Mouse (Mus musculus): ENCODE data around the gene 6030452D12Rik. TPM values are rescaled to one million over a fixed set of nuclear protein-coding genes. Genes with fewer than 3 reads are reported as not detected.
A peak's percentile ranks its signal among the peaks of the same experiment; 100 is the strongest.

The 6030452D12Rik gene
- total RNA-seq (2021), result not detected
- long read RNA-seq, experiment 1, result 0 reads
- long read RNA-seq, experiment 2, result 0 reads

- no peak for DNase-seq (ENCODE audit: low spot score in 2 of 2)
Observed at GRCm38 (mm10) chr8:106500018-106500685, at the start of gene 6030452D12Rik. Gene 6030452D12Rik (plus strand): TSS chr8:106500522.

- DNase-seq (ENCODE audit: low spot score in 2 of 2), result no peak
Observed at GRCm38 (mm10) chr8:106451301-106452085, 48.8 kb upstream of the 6030452D12Rik start.

- DNase-seq (ENCODE audit: low spot score in 2 of 2), result no peak
Observed at GRCm38 (mm10) chr8:106452701-106453481, 47.4 kb upstream of the 6030452D12Rik start.

GRCm38 (mm10) chr8:106454036-106454435, 46.3 kb upstream of the 6030452D12Rik start:
- no peak for DNase-seq (ENCODE audit: low spot score in 2 of 2)

GRCm38 (mm10) chr8:106462131-106462530, 38.2 kb upstream of the 6030452D12Rik start:
- no peak for DNase-seq (ENCODE audit: low spot score in 2 of 2)

GRCm38 (mm10) chr8:106463795-106464194, 36.5 kb upstream of the 6030452D12Rik start:
- DNase-seq (ENCODE audit: low spot score in 2 of 2), result no peak

GRCm38 (mm10) chr8:106469485-106469884, 30.8 kb upstream of the 6030452D12Rik start:
- DNase-seq (ENCODE audit: low spot score in 2 of 2), result no peak

DNA sequence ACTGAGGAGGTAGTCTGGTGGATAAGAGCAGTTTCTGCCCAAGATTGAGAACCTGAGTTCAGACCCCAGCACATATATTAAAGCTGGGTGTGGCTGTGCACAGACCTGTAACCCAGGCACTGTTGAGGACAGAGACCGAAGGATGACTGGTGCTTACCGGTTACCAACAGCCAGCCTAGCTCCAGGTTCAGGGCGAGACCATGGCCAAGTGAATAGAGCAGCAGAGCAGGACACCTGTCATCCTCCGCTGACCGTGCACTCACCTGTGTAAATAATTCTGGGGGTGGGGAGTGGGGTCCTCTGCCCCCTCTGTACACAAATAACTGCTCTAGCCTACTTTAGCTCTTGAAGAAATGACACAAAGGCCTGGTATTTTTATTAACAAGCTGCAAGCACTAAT, 26.3 kb upstream of the 6030452D12Rik start:
- DNase-seq (ENCODE audit: low spot score in 2 of 2), result no peak

DNA sequence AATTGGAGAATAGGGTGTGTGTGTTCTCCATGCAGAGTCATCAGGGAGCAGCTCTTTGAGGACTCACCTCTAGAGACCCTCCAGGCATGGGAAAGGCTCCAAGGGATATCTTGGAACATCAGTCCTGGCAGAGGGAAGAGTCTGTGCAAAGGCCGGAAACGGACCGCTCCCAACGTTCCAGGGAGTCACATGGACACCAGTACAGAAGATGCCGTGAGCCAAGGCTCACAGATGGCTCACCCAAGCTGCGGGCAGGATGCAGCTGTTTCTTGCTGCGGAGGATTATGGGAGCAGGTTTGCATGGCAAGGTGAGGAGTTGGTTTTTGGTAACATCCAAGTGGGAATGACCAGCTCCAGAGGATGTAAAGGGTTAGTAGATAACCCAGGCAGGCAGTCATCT, 3.9 kb downstream of the 6030452D12Rik start:
- peak; percentile 12 to 14 for DNase-seq (ENCODE audit: low spot score in 2 of 2)

DNA sequence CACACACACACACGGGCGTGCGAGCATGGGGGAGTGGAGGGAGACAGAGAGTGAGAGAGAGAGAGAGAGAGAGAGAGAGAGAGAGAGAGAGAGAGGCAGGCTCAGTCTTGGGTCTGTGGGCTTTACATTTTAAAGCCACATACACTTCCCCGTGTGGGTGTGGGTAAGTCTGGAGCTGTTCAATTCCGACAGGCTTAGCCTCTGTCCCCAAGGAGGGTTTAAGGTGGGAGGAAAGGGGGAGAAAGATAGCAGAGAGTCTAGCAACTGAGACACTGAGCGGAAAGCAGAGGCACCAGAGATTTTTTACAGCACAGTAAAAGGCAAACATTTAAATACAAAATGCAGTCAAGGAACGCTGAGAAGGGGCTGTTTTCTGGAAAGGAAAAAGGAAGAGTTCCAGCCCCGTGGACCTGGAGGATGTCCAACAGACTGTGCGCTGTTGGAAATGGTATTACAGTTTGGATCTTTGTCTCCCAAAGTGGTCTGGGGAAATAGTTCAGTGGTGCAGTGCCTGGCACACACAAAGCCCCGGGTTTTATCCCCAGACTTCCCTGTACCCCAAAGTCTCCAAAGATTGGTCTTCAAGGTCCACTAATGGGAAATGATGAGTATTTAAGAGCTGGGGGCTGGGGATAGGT, 5.1 kb downstream of the 6030452D12Rik start:
- DNase-seq (ENCODE audit: low spot score in 2 of 2), result no peak

DNA sequence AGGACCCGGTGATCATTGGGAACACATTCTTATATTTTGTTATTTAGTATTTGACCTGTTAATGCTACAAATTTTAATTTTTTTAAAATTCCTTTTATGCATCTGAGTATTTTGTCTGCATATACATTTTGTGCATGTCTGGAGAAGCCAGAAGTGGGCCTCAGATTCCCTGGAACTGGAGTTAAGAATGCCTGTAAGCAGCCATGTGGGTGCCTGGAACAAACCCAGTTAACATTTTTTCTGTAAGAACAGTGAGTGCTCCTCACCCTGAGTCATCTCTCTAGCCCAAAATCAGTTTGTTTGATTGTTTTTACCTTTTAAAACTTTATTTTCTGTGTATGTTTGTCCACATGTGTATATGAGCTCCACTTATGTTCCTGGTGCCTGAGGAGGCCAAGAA, 5.8 kb downstream of the 6030452D12Rik start:
- no peak for DNase-seq (ENCODE audit: low spot score in 2 of 2)

- DNase-seq (ENCODE audit: low spot score in 2 of 2), result peak in 1 of 2 experiments; percentile 43
Observed at GRCm38 (mm10) chr8:106507761-106508331, 7.5 kb downstream of the 6030452D12Rik start.

GRCm38 (mm10) chr8:106508456-106508855, 8.1 kb downstream of the 6030452D12Rik start:
- no peak for DNase-seq (ENCODE audit: low spot score in 2 of 2)

GRCm38 (mm10) chr8:106509079-106509780, 8.9 kb downstream of the 6030452D12Rik start:
- no peak for DNase-seq (ENCODE audit: low spot score in 2 of 2)

- no peak for DNase-seq (ENCODE audit: low spot score in 2 of 2)
Observed at GRCm38 (mm10) chr8:106510365-106510975, 10.1 kb downstream of the 6030452D12Rik start, which contains the start of gene Cdh3. Gene Cdh3 (plus strand): TSS chr8:106510891.

DNA sequence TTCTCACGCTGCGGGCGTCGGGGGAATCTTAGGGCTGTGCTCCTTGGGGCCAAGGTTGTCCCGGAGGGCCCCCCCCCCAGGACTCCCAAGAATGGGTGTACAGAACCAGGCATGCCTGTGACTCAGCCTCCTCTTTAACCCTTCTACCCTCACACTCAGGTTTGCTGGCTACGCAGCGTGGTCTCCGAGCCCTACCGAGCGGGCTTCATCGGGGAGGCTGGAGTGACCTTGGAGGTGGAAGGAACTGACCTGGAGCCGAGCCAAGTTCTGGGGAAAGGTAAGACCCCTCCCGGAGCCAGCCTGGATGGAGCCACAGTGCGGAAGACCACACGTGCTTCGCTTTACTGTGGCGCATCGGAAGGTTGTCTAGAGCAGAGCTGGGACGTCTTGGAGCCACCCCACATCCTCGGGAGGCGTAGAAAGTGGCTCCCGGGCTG, 10.8 kb downstream of the 6030452D12Rik start:
- no peak for DNase-seq (ENCODE audit: low spot score in 2 of 2)

DNA sequence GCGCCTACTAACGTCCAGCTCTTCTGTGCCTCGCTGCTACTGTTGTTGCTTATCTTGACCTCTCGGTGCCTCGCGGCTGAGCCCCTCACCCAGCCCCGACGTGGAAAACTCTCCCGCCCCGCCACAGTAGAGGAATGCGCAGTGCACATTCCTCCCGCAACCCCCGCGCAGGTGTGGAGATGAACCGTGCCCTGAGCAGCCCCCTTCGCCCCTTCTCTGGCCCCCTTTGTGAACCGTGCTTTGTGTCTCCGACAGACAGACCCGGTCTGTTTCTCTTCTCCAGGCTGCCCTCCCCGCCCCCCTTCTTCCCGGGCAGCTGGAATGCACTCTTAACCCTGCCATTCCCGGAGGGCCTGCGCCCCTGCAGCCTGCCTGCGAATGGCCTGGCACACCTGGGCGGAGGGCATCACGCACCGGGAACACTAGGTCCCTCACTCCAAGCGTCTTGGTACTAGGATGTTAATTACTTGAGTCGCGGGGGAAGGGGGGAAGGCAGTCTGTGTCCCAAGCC, 11.3 kb downstream of the 6030452D12Rik start:
- peak in 1 of 2 experiments; percentile 23 for DNase-seq (ENCODE audit: low spot score in 2 of 2)

GRCm38 (mm10) chr8:106512475-106513150, 12.3 kb downstream of the 6030452D12Rik start:
- no peak for DNase-seq (ENCODE audit: low spot score in 2 of 2)

All from gastrocnemius, postnatal 4 days (tissue).